ENCODE assay signal across 22 mouse cellular contexts in the genomic region with DNA sequence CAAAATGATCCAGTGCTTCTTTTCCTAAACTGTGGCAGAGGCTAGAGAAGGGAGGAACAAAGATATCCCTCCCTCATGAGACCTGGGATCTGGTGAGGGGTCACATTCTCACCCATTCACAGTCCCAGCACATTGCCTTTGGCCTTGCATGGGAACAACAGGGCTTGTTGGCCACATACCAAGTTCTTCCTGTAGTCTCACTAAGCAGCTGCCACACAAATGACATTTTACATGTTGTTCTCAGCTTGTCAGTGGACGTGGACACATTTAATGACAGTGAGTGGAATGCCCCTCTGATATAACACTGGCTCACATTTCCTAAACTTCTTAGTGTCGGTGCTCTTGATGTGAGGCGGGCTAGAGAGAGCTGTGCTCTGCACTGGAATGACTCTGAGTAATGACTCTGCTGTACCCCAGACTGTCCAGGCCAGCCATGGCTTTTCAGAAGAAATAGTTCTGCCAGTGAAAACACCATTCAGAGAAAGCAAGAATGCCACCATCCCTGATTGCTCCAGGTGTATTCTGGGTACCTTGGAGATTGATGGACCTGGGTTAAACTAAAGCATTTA. TPM values are rescaled to one million over a fixed set of nuclear protein-coding genes. Genes with fewer than 3 reads are reported as not detected.
DNase-seq lines count a peak whose midpoint lies in the region; ATAC-seq and TF ChIP-seq lines count a peak whose summit lies in the region.
"Had no signal": no experiment of that assay in that cellular context is flagged by ENCODE, and none has a peak within 500 bp of the region (broad histone marks: within the 10 kb centered on the region; RNA-seq: fewer than 3 reads in every experiment).

No protein-coding gene starts in this region.

- no peak for TF ChIP-seq POLR2A in heart, adult 2 months (IDR thresholded peaks at IDR 0.05; ENCODE audit: insufficient read depth, low read depth, low read length)

- no peaks in the 10 kb centered on the region for H3K79me2 ChIP-seq in heart, adult 2 months (replicated peaks; ENCODE audit: control insufficient read depth, insufficient read depth, low read length)

- H3K4me1 ChIP-seq in heart, adult 2 months (ENCODE audit: control insufficient read depth, insufficient read depth, low read length) = peaks cover 36% of the 10 kb centered on the region
- H3K4me1 ChIP-seq in intestine, embryonic 14.5 days (replicated peaks; ENCODE audit: control insufficient read depth, insufficient read depth, low read length) = no peaks in the 10 kb centered on the region
- H3K4me1 ChIP-seq in intestine, postnatal 0 days (replicated peaks; ENCODE audit: control insufficient read depth, insufficient read depth, low read length) = no peaks in the 10 kb centered on the region
- H3K4me1 ChIP-seq in midbrain, postnatal 0 days (ENCODE audit: insufficient read depth, low read length) = no peaks in the 10 kb centered on the region
- no peaks in the 10 kb centered on the region for H3K4me1 ChIP-seq in midbrain, embryonic 16.5 days (ENCODE audit: control insufficient read depth, insufficient read depth, low read length)
- H3K4me1 ChIP-seq in neural tube, embryonic 15.5 days = no peaks in the 10 kb centered on the region
- H3K4me1 ChIP-seq: intestine, embryonic 15.5 days had no signal

- TF ChIP-seq CTCF in heart, adult 2 months (IDR thresholded peaks at IDR 0.05) = no peak
- TF ChIP-seq CTCF in intestine, postnatal 0 days (IDR thresholded peaks at IDR 0.05; ENCODE audit: low read depth) = no peak
- no peak for TF ChIP-seq CTCF in midbrain, postnatal 0 days (IDR thresholded peaks at IDR 0.05)

- intact Hi-C loops in heart, adult 2 months (cut with DNase I) = no loop called here
- intact Hi-C loops in heart, postnatal 36 days (cut with DNase I) = no loop called here

- ATAC-seq in intestine, embryonic 14.5 days (replicated peaks; ENCODE audit: low FRiP score, low TSS enrichment, low read depth) = no peak
- no peak for ATAC-seq in intestine, postnatal 0 days
- ATAC-seq in midbrain, postnatal 0 days (ENCODE audit: low FRiP score) = no peak
- no peak for ATAC-seq in midbrain, embryonic 16.5 days
- peak; percentile 50; the same call in 1 of the 2 replicates for ATAC-seq in neural tube, embryonic 15.5 days (ENCODE audit: low FRiP score)
- ATAC-seq: CD4-positive, CD25-positive, alpha-beta regulatory T cell, adult 4 months; intestine, embryonic 15.5 days had no signal

- DNase-seq in heart, adult 2 months = no peak
- DNase-seq in heart, postnatal 36 days = no peak
- peak; percentile 38 for DNase-seq in intestine, embryonic 14.5 days (ENCODE audit: low spot score)
- DNase-seq in midbrain, postnatal 0 days (ENCODE audit: low spot score) = peak; percentile 27
- no peak for DNase-seq in spleen, postnatal 4 days (ENCODE audit: low spot score in 2 of 2)
- DNase-seq: adrenal gland, postnatal 36 days; cerebellum, adult 11 months; embryo, embryonic 11 days; kidney, postnatal 14 days; thymus, postnatal 14 days had no signal

- peak overlapping the region; percentile 21 for H3K9ac ChIP-seq in heart, adult 2 months (ENCODE audit: low read depth, low read length)
- no peak overlapping the region for H3K9ac ChIP-seq in intestine, embryonic 14.5 days (ENCODE audit: low read length)
- no peak overlapping the region for H3K9ac ChIP-seq in intestine, postnatal 0 days (ENCODE audit: low read depth, low read length)
- H3K9ac ChIP-seq in midbrain, postnatal 0 days (replicated peaks; ENCODE audit: low read length, poor library complexity, severe bottlenecking) = no peak overlapping the region
- no peak overlapping the region for H3K9ac ChIP-seq in midbrain, embryonic 16.5 days (ENCODE audit: low read depth, low read length)
- H3K9ac ChIP-seq in neural tube, embryonic 15.5 days (replicated peaks) = no peak overlapping the region
- H3K9ac ChIP-seq: intestine, embryonic 15.5 days; liver, embryonic 14.5 days had no signal

- peak overlapping the region; percentile 15; the same call in 1 of the 2 replicates for H3K4me3 ChIP-seq in heart, adult 2 months
- no peak overlapping the region for H3K4me3 ChIP-seq in intestine, embryonic 14.5 days (ENCODE audit: low read depth, low read length)
- H3K4me3 ChIP-seq in intestine, postnatal 0 days (ENCODE audit: low read depth, low read length) = no peak overlapping the region
- no peak overlapping the region for H3K4me3 ChIP-seq in midbrain, postnatal 0 days (ENCODE audit: low read depth, low read length)
- H3K4me3 ChIP-seq in midbrain, embryonic 16.5 days (ENCODE audit: low read depth, low read length) = no peak overlapping the region
- H3K4me3 ChIP-seq in neural tube, embryonic 15.5 days (replicated peaks) = no peak overlapping the region
- H3K4me3 ChIP-seq: erythroblast, embryonic 14.5 days; intestine, embryonic 15.5 days had no signal

- H3K4me2 ChIP-seq in intestine, embryonic 14.5 days (ENCODE audit: low read length) = no peak overlapping the region
- H3K4me2 ChIP-seq in intestine, postnatal 0 days (replicated peaks; ENCODE audit: low read depth) = no peak overlapping the region
- no peak overlapping the region for H3K4me2 ChIP-seq in midbrain, postnatal 0 days (ENCODE audit: low read depth, low read length, poor library complexity, severe bottlenecking)
- no peak overlapping the region for H3K4me2 ChIP-seq in midbrain, embryonic 16.5 days (ENCODE audit: low read length)
- H3K4me2 ChIP-seq in neural tube, embryonic 15.5 days = no peak overlapping the region
- H3K4me2 ChIP-seq: intestine, embryonic 15.5 days; midbrain, embryonic 11.5 days had no signal

- no peaks in the 10 kb centered on the region for H3K27me3 ChIP-seq in heart, adult 2 months (ENCODE audit: control insufficient read depth, insufficient read depth, low read length)
- H3K27me3 ChIP-seq in intestine, embryonic 14.5 days (replicated peaks; ENCODE audit: control insufficient read depth, insufficient read depth, low read length) = no peaks in the 10 kb centered on the region
- no peaks in the 10 kb centered on the region for H3K27me3 ChIP-seq in intestine, postnatal 0 days (replicated peaks; ENCODE audit: control insufficient read depth, insufficient read depth, low read length)
- no peaks in the 10 kb centered on the region for H3K27me3 ChIP-seq in midbrain, postnatal 0 days (ENCODE audit: insufficient read depth, low read length)
- H3K27me3 ChIP-seq in midbrain, embryonic 16.5 days (ENCODE audit: control insufficient read depth, insufficient read depth, low read depth, low read length) = no peaks in the 10 kb centered on the region
- no peaks in the 10 kb centered on the region for H3K27me3 ChIP-seq in neural tube, embryonic 15.5 days (replicated peaks)
- H3K27me3 ChIP-seq: intestine, embryonic 15.5 days had no signal

- no peaks in the 10 kb centered on the region for H3K9me3 ChIP-seq in intestine, embryonic 14.5 days (ENCODE audit: control insufficient read depth, low read length)
- no peaks in the 10 kb centered on the region for H3K9me3 ChIP-seq in intestine, postnatal 0 days (ENCODE audit: control insufficient read depth)
- no peaks in the 10 kb centered on the region for H3K9me3 ChIP-seq in midbrain, postnatal 0 days (ENCODE audit: low read length)
- H3K9me3 ChIP-seq in midbrain, embryonic 16.5 days (replicated peaks; ENCODE audit: control insufficient read depth, low read length, poor library complexity, severe bottlenecking) = no peaks in the 10 kb centered on the region
- no peaks in the 10 kb centered on the region for H3K9me3 ChIP-seq in neural tube, embryonic 15.5 days (replicated peaks)
- H3K9me3 ChIP-seq: intestine, embryonic 15.5 days had no signal

- peak overlapping the region; percentile 79 for H3K27ac ChIP-seq in heart, adult 2 months
- no peak overlapping the region for H3K27ac ChIP-seq in intestine, embryonic 14.5 days (ENCODE audit: low read depth)
- no peak overlapping the region for H3K27ac ChIP-seq in intestine, postnatal 0 days (ENCODE audit: low read depth, low read length)
- H3K27ac ChIP-seq in midbrain, postnatal 0 days (ENCODE audit: low read depth, low read length) = no peak overlapping the region
- H3K27ac ChIP-seq in midbrain, embryonic 16.5 days (ENCODE audit: low read length) = no peak overlapping the region
- H3K27ac ChIP-seq in neural tube, embryonic 15.5 days (replicated peaks) = peak overlapping the region; percentile 41; the same call in 1 of the 2 replicates
- H3K27ac ChIP-seq: intestine, embryonic 15.5 days; liver, embryonic 14.5 days had no signal

- 0 out of 2 replicates have a peak, but pooled peaks have one; percentile 17 for TF ChIP-seq EP300 in heart, adult 2 months (IDR thresholded peaks at IDR 0.05; ENCODE audit: insufficient read depth, low read depth, low read length)

- H3K36me3 ChIP-seq in heart, adult 2 months (ENCODE audit: control insufficient read depth, insufficient read depth, low read length) = peaks cover 36% of the 10 kb centered on the region
- no peaks in the 10 kb centered on the region for H3K36me3 ChIP-seq in intestine, embryonic 14.5 days (ENCODE audit: control insufficient read depth, insufficient read depth, low read length)
- H3K36me3 ChIP-seq in intestine, postnatal 0 days (ENCODE audit: control insufficient read depth, insufficient read depth) = no peaks in the 10 kb centered on the region
- peaks cover 45% of the 10 kb centered on the region for H3K36me3 ChIP-seq in midbrain, postnatal 0 days (ENCODE audit: insufficient read depth, low read length)
- 0 out of 2 replicates have a peak, but pooled peaks cover 7% of the 10 kb centered on the region for H3K36me3 ChIP-seq in midbrain, embryonic 16.5 days (ENCODE audit: control insufficient read depth, insufficient read depth, low read length)
- peaks cover 44% of the 10 kb centered on the region for H3K36me3 ChIP-seq in neural tube, embryonic 15.5 days
- H3K36me3 ChIP-seq: intestine, embryonic 15.5 days had no signal

- WGBS in heart, adult 2 months = 33% methylated on average over 3 of the region's 3 CpGs
- WGBS in intestine, embryonic 14.5 days = 55% methylated on average over 3 of the region's 3 CpGs
- 67% methylated on average over 3 of the region's 3 CpGs for WGBS in intestine, postnatal 0 days
- WGBS in midbrain, postnatal 0 days = 76% methylated on average over 3 of the region's 3 CpGs
- 70% methylated on average over 3 of the region's 3 CpGs for WGBS in midbrain, embryonic 16.5 days
- WGBS in neural tube, embryonic 15.5 days = 68% methylated on average over 3 of the region's 3 CpGs

RNA-seq across cellular contexts. Expression of a gene that starts 10.8 kb away (rescaled TPM):
- 10 to 100 TPM; 29.9 to 41.5 TPM for total RNA-seq in heart, adult 2 months (2021)
- polyA plus RNA-seq in heart, adult 2 months (2012; rRNA removed) = 24.6 and 37.7 TPM in 2 replicates
- 10 to 100 TPM; 28.0 to 54.6 TPM for total RNA-seq in heart, postnatal 36 days (2021)
- polyA plus RNA-seq in intestine, embryonic 14.5 days (2014; fragmentation: Nextera tagmentation; extraction: Ambion mirVana) = 0.12 and 0.70 TPM in 2 replicates
- polyA plus RNA-seq in intestine, postnatal 0 days (2015; fragmentation: Nextera tagmentation; extraction: Ambion mirVana) = 0.12 and 0.17 TPM in 2 replicates
- total RNA-seq in midbrain, postnatal 0 days (2014; rRNA removed) = 15.1 and 29.7 TPM in 2 replicates
- 21.9 and 25.4 TPM in 2 replicates for polyA plus RNA-seq in midbrain, postnatal 0 days (2015; fragmentation: Nextera tagmentation; extraction: Ambion mirVana)
- polyA plus RNA-seq in midbrain, embryonic 16.5 days (2015; fragmentation: Nextera tagmentation; extraction: Ambion mirVana) = 11.9 and 17.3 TPM in 2 replicates
- polyA plus RNA-seq in neural tube, embryonic 15.5 days (2015; fragmentation: Nextera tagmentation; extraction: Ambion mirVana) = 29.3 and 31.5 TPM in 2 replicates
- polyA plus RNA-seq: erythroblast, embryonic 14.5 days; liver, embryonic 14.5 days had no signal

RNA-seq across cellular contexts. Expression of a gene that starts 14.1 kb away (rescaled TPM):
- not detected for total RNA-seq in heart, adult 2 months (2021)
- polyA plus RNA-seq in heart, adult 2 months (2012; rRNA removed) = not detected in 2 replicates
- total RNA-seq in heart, postnatal 36 days (2021) = not detected
- polyA plus RNA-seq in intestine, embryonic 14.5 days (2014; fragmentation: Nextera tagmentation; extraction: Ambion mirVana) = not detected in 2 replicates
- not detected in 2 replicates for polyA plus RNA-seq in intestine, postnatal 0 days (2015; fragmentation: Nextera tagmentation; extraction: Ambion mirVana)
- total RNA-seq in midbrain, postnatal 0 days (2014; rRNA removed) = not detected in 2 replicates
- polyA plus RNA-seq in midbrain, postnatal 0 days (2015; fragmentation: Nextera tagmentation; extraction: Ambion mirVana) = not detected in 2 replicates
- polyA plus RNA-seq in midbrain, embryonic 16.5 days (2015; fragmentation: Nextera tagmentation; extraction: Ambion mirVana) = not detected in 2 replicates
- polyA plus RNA-seq in neural tube, embryonic 15.5 days (2015; fragmentation: Nextera tagmentation; extraction: Ambion mirVana) = not detected in 2 replicates
- total RNA-seq: adrenal gland, postnatal 36 days; gastrocnemius, postnatal 4 days; layer of hippocampus, postnatal 14 days; left cerebral cortex, postnatal 36 days had no signal
- polyA plus RNA-seq: CD4-positive, CD25-positive, alpha-beta regulatory T cell, adult 4 months; erythroblast, embryonic 14.5 days; intestine, embryonic 15.5 days; liver, embryonic 14.5 days; midbrain, embryonic 11.5 days; stomach, embryonic 14.5 days had no signal

Comparison
In these comparisons a context has a peak if more than half of its experiments do, and no peak if none do; other contexts are left out.
1. DNase-seq: peak in intestine, embryonic 14.5 days (single experiment) and midbrain, postnatal 0 days (single experiment); none in heart, adult 2 months (0 of 2), heart, postnatal 36 days (0 of 2) and spleen, postnatal 4 days (0 of 2).
2. H3K27ac ChIP-seq: peak in heart, adult 2 months (single experiment) and neural tube, embryonic 15.5 days (single experiment); none in intestine, embryonic 14.5 days (single experiment), intestine, postnatal 0 days (single experiment), midbrain, postnatal 0 days (single experiment) and midbrain, embryonic 16.5 days (single experiment).